Mouse (Mus musculus): ENCODE data around the gene Trhr2. TPM values are rescaled to one million over a fixed set of nuclear protein-coding genes. Genes with fewer than 3 reads are reported as not detected.

The Trhr2 gene
- polyA plus RNA-seq, 1 experiment from 2014 or later, result not detected

DNA sequence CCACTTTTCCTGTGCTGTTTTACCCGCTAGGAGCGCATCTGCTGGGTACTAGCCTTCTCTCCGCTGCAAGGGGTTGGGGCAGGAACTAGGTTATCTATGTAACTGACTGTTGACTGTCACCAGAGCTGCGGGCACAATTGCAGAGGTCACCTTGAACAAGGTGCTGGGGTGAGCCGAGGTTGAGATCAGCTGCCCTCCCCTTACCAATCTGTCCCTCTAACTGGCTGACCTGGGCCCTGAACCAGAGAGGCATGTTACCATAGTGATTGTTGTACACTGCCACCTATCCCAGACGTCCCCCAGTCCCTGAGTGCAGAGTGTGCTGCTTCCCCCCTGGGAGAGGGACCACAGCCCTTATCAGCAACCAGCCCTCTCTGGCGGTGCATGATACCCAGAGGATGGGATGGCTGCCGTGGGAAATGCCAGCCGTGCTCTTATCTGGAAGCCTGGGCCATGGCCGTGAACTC, 39.1 kb downstream of the Trhr2 start:
- H3K27me3 ChIP-seq (replicated peaks; ENCODE audit: control insufficient read depth, insufficient read depth, low read length), result no peaks in the 10 kb centered on the region
- H3K4me2 ChIP-seq (ENCODE audit: low read depth, low read length), result no peak overlapping the region
- no peaks in the 10 kb centered on the region for H3K36me3 ChIP-seq (ENCODE audit: control insufficient read depth, insufficient read depth, low read length)
- no peak overlapping the region for H3K27ac ChIP-seq (replicated peaks; ENCODE audit: low read depth, low read length)
- no peak for DNase-seq (ENCODE audit: low spot score)
- H3K9me3 ChIP-seq (ENCODE audit: control insufficient read depth, low read length), result no peaks in the 10 kb centered on the region
- H3K4me1 ChIP-seq (ENCODE audit: control insufficient read depth, insufficient read depth, low read length), result no peaks in the 10 kb centered on the region
- no peak overlapping the region for H3K4me3 ChIP-seq (ENCODE audit: low read depth, low read length)
- 65% methylated on average over 10 of the region's 10 CpGs for WGBS
- H3K9ac ChIP-seq (ENCODE audit: low read depth, low read length), result no peak overlapping the region
- no peak for ATAC-seq (ENCODE audit: low read depth)

DNA sequence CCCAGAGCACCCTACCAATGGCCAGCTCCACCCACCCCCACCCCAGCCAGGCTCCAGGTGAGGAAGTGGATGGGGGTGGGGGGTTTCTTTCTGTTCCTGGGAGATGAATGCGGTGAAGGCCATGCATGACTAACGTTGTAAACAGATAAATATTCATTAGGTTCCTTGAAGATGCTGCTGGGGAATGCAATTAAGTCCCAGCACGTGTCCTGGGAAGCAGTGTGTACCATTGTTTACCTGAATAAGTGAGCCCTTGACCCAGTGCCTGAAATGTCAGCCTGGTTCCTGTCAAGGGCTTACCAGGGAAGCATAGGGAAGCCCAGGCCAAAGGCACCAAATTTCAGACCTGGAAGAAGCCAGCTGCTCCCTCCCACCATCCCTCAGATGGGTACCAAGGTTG, 40.0 kb downstream of the Trhr2 start:
- H3K4me3 ChIP-seq (ENCODE audit: low read depth, low read length), result no peak overlapping the region
- H3K27me3 ChIP-seq (replicated peaks; ENCODE audit: control insufficient read depth, insufficient read depth, low read length), result no peaks in the 10 kb centered on the region
- 27% methylated on average over 3 of the region's 3 CpGs for WGBS

DNA sequence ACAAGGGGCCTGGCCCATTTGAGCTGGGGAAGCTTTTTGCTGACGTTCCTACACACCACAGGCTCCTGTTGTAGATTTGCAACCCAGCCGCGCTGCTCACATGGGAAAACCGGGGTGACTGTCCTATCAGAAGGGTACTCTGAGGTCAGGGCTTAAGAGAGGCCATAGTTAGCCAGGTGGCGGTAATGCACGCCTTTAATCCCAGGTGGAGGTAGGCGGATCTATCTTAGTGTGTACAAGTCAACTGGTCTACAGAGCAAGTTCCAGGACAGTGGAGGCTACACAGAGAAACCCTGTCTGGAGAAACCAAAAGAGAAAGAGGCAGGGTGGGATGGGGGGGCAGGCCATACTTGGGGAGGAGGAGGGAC, 40.9 kb downstream of the Trhr2 start:
- WGBS, result 64% methylated on average over 7 of the region's 7 CpGs
- H3K27ac ChIP-seq (replicated peaks; ENCODE audit: low read depth, low read length), result no peak overlapping the region
- no peak overlapping the region for H3K9ac ChIP-seq (ENCODE audit: low read depth, low read length)
- H3K9me3 ChIP-seq (ENCODE audit: control insufficient read depth, low read length), result no peaks in the 10 kb centered on the region
- H3K4me2 ChIP-seq (ENCODE audit: low read depth, low read length), result no peak overlapping the region
- DNase-seq (ENCODE audit: low spot score) (no peak), ATAC-seq (ENCODE audit: low read depth) (no peak)
- no peaks in the 10 kb centered on the region for H3K27me3 ChIP-seq (replicated peaks; ENCODE audit: control insufficient read depth, insufficient read depth, low read length)
- H3K4me1 ChIP-seq (ENCODE audit: control insufficient read depth, insufficient read depth, low read length), result no peaks in the 10 kb centered on the region
- H3K36me3 ChIP-seq (ENCODE audit: control insufficient read depth, insufficient read depth, low read length), result no peaks in the 10 kb centered on the region
- H3K4me3 ChIP-seq (ENCODE audit: low read depth, low read length), result no peak overlapping the region

More for the DNA sequence above, 40.0 kb downstream of the Trhr2 start:
- Histone ChIP-seq H3K9me3 (ENCODE audit: control insufficient read depth, low read length) (no peaks in the 10 kb centered on the region), H3K4me2 (ENCODE audit: low read depth, low read length) (no peak overlapping the region), H3K36me3 (ENCODE audit: control insufficient read depth, insufficient read depth, low read length) (no peaks in the 10 kb centered on the region), H3K4me1 (ENCODE audit: control insufficient read depth, insufficient read depth, low read length) (no peaks in the 10 kb centered on the region), H3K27ac (replicated peaks; ENCODE audit: low read depth, low read length) (no peak overlapping the region), H3K9ac (ENCODE audit: low read depth, low read length) (no peak overlapping the region)
- ATAC-seq (ENCODE audit: low read depth) (no peak), DNase-seq (ENCODE audit: low spot score) (no peak)

DNA sequence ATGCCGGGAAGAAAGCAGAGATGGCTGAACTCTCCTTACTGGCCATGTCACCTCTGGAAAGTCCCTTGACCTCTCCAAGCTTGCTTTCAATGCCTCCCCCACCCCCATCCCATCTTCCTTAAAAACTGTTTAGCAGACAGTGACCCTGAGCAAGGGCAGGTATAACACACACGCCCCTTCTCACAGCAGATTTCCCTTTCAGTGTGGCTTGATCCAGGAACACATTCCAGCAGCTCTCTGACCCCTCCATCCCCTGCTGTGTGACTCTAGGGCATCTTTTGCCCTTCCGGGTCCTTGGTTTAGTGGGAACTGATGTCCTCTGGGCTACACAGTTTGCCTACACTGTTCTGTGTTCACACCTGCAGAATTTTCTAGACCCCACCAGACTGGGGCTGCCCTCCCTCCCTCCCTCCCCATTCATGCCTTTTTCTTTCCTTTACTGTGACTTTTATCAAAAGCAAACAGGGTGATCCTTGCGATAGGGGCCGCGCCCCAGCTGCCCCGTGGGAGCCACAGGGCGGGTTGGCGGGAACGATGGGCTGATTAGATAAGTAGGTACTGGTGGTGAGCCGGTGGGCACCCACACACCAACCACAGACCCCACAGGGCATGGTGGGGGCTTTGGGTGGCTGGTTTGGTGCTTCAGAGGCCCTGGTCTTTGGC, 41.4 kb downstream of the Trhr2 start:
- Histone ChIP-seq H3K9ac (ENCODE audit: low read depth, low read length) (no peak overlapping the region), H3K36me3 (ENCODE audit: control insufficient read depth, insufficient read depth, low read length) (no peaks in the 10 kb centered on the region), H3K27ac (replicated peaks; ENCODE audit: low read depth, low read length) (no peak overlapping the region), H3K4me1 (ENCODE audit: control insufficient read depth, insufficient read depth, low read length) (no peaks in the 10 kb centered on the region), H3K4me2 (ENCODE audit: low read depth, low read length) (no peak overlapping the region), H3K9me3 (ENCODE audit: control insufficient read depth, low read length) (no peaks in the 10 kb centered on the region), H3K4me3 (ENCODE audit: low read depth, low read length) (no peak overlapping the region), H3K27me3 (replicated peaks; ENCODE audit: control insufficient read depth, insufficient read depth, low read length) (no peaks in the 10 kb centered on the region)
- 75% methylated on average over 11 of the region's 11 CpGs for WGBS
- ATAC-seq (ENCODE audit: low read depth) (no peak), DNase-seq (ENCODE audit: low spot score) (no peak)

DNA sequence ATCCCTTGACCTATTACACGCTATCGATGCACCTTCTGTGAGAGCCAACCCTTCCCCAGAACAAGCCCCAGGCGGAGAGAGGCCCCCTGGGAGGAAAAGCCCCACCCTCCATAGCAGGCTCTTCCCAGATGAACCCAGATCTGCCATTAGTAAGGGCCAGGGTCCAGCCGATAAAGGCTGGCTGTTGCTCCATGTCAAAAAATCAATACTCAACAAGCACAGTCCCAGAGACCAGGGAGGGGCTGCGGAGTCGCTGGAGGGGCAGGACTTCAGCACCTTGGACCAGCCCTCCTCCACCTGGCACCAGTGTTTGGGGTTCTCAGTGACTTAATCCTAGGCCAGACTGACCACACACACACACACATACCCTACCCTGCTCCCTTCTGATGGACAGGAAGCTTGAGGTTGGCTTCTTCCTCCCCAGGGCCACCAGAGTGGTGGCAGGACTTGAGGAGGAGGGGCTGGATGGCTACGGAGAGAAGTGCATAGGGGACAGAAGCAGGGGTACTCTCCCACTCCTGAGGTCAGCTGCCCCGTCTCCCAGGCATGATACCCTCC, 42.5 kb downstream of the Trhr2 start:
- Histone ChIP-seq H3K9me3 (ENCODE audit: control insufficient read depth, low read length) (no peaks in the 10 kb centered on the region), H3K9ac (ENCODE audit: low read depth, low read length) (no peak overlapping the region), H3K4me2 (ENCODE audit: low read depth, low read length) (no peak overlapping the region), H3K27ac (replicated peaks; ENCODE audit: low read depth, low read length) (no peak overlapping the region), H3K27me3 (replicated peaks; ENCODE audit: control insufficient read depth, insufficient read depth, low read length) (no peaks in the 10 kb centered on the region), H3K36me3 (ENCODE audit: control insufficient read depth, insufficient read depth, low read length) (no peaks in the 10 kb centered on the region), H3K4me3 (ENCODE audit: low read depth, low read length) (no peak overlapping the region), H3K4me1 (ENCODE audit: control insufficient read depth, insufficient read depth, low read length) (no peaks in the 10 kb centered on the region)
- DNase-seq (ENCODE audit: low spot score), result no peak
- no peak for ATAC-seq (ENCODE audit: low read depth)
- WGBS, result 36% methylated on average over 7 of the region's 8 CpGs

DNA sequence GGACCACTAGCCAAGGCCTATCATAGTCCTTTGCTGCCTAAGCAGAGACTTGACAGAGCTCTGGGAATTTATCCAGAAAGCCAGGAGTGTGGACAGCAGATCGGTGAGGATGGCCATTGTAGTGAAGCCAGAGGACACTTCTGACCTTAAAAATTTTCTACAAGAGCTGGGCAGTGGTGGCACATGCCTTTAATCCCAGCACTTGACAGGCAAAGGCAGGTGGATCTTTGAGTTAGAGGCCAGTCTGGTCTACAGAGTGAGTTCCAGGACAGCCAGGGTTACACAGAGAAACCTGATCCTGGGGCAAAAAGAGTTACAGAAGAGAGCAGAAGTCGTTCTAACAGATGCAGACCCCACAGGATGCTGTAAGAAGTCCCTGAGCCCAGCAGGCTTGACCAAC, 44.1 kb downstream of the Trhr2 start:
- H3K27ac ChIP-seq (replicated peaks; ENCODE audit: low read depth, low read length), result no peak overlapping the region
- H3K36me3 ChIP-seq (ENCODE audit: control insufficient read depth, insufficient read depth, low read length), result no peaks in the 10 kb centered on the region
- WGBS, result 40% methylated on average over 2 of the region's 2 CpGs
- H3K9ac ChIP-seq (ENCODE audit: low read depth, low read length), result no peak overlapping the region
- H3K4me3 ChIP-seq (ENCODE audit: low read depth, low read length), result no peak overlapping the region
- ATAC-seq (ENCODE audit: low read depth) (no peak; the same call in 1 of the 2 replicates), DNase-seq (ENCODE audit: low spot score) (no peak)
- H3K9me3 ChIP-seq (ENCODE audit: control insufficient read depth, low read length), result no peaks in the 10 kb centered on the region
- H3K27me3 ChIP-seq (replicated peaks; ENCODE audit: control insufficient read depth, insufficient read depth, low read length), result no peaks in the 10 kb centered on the region
- no peak overlapping the region for H3K4me2 ChIP-seq (ENCODE audit: low read depth, low read length)
- H3K4me1 ChIP-seq (ENCODE audit: control insufficient read depth, insufficient read depth, low read length), result no peaks in the 10 kb centered on the region

DNA sequence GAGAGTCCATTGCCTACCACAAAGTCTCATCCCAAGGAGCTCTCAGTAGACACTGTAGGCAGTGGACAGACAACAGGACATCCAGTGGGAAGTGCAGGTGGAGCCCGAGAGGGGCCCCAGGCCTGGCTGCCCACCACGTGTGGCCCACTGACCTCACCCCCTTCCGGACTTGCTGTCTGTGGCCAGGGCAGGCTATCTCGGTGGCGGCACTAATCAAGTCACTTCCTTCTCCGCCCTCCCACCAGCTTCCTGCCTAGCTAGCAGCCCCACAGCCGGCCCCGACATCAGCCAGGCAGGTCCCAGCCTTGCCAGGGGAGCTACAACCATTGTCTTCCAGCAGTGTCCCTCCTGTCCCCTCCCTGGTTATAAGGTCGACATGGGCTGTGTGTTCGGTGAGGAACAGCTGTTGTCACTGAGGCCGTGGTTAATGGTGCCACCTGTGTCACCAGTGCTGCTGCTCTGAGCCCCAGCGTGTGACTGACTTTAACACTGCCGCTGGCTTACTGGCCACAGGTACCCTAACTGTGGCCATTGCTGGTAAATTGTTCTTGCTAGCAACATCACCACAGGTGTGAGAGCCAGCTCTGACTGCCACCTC, 45.5 kb downstream of the Trhr2 start:
- Histone ChIP-seq H3K4me2 (ENCODE audit: low read depth, low read length) (no peak overlapping the region), H3K36me3 (ENCODE audit: control insufficient read depth, insufficient read depth, low read length) (no peaks in the 10 kb centered on the region), H3K9ac (ENCODE audit: low read depth, low read length) (no peak overlapping the region), H3K4me1 (ENCODE audit: control insufficient read depth, insufficient read depth, low read length) (no peaks in the 10 kb centered on the region), H3K4me3 (ENCODE audit: low read depth, low read length) (no peak overlapping the region), H3K27ac (replicated peaks; ENCODE audit: low read depth, low read length) (no peak overlapping the region), H3K27me3 (replicated peaks; ENCODE audit: control insufficient read depth, insufficient read depth, low read length) (no peaks in the 10 kb centered on the region), H3K9me3 (ENCODE audit: control insufficient read depth, low read length) (no peaks in the 10 kb centered on the region)
- DNase-seq (ENCODE audit: low spot score), result no peak
- no peak for ATAC-seq (ENCODE audit: low read depth)
- 48% methylated on average over 9 of the region's 13 CpGs for WGBS

DNA sequence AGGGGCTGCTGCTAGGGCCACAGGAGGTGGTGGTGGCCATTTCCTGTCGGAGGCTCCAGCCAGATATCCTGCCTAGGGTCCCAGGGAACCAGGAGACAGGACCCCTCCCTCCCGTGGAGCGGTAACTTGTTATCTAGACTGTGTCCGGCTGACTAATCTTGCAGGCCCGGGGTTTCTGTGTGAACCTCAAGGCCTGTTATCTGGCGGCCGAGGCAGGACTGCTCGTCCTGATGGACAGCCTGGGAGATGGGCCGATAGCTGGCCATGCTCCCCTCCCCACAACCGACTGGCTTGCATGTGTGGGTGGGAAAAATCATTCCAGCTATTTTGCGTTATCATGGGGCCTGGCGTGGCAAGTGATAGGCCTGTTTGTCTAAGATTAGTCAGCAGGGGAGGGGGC, 47.2 kb downstream of the Trhr2 start:
- Histone ChIP-seq H3K4me2 (ENCODE audit: low read depth, low read length) (no peak overlapping the region), H3K4me1 (ENCODE audit: control insufficient read depth, insufficient read depth, low read length) (no peaks in the 10 kb centered on the region), H3K27ac (replicated peaks; ENCODE audit: low read depth, low read length) (no peak overlapping the region), H3K27me3 (replicated peaks; ENCODE audit: control insufficient read depth, insufficient read depth, low read length) (no peaks in the 10 kb centered on the region), H3K4me3 (ENCODE audit: low read depth, low read length) (no peak overlapping the region), H3K9ac (ENCODE audit: low read depth, low read length) (no peak overlapping the region), H3K36me3 (ENCODE audit: control insufficient read depth, insufficient read depth, low read length) (0 out of 2 replicates have a peak, but pooled peaks cover 3% of the 10 kb centered on the region), H3K9me3 (ENCODE audit: control insufficient read depth, low read length) (no peaks in the 10 kb centered on the region)
- ATAC-seq (ENCODE audit: low read depth), result no peak
- 70% methylated on average over 12 of the region's 12 CpGs for WGBS
- DNase-seq (ENCODE audit: low spot score), result no peak

DNA sequence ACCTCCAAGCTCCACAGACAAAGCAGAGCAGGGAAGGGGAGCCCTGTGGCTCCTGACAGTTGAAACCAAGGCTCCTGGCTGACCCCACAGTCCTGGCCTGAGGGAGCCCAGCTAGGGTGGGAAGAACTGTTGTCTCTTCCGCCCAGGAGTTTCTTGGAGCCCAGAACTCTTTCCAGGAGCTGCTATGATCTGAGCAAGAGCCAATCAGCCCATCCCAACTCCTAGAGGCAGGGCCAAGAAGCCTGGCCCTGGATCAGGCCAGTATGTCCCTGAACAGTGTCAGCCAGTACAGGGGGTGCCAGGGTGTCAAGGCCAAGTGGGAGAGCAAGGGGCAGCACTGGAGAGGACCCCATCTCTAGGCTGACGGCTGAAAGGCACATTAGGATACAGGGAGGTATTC, 48.0 kb downstream of the Trhr2 start:
- Histone ChIP-seq H3K4me2 (ENCODE audit: low read depth, low read length) (no peak overlapping the region), H3K9me3 (ENCODE audit: control insufficient read depth, low read length) (no peaks in the 10 kb centered on the region), H3K27ac (replicated peaks; ENCODE audit: low read depth, low read length) (no peak overlapping the region), H3K4me1 (ENCODE audit: control insufficient read depth, insufficient read depth, low read length) (no peaks in the 10 kb centered on the region), H3K4me3 (ENCODE audit: low read depth, low read length) (no peak overlapping the region), H3K27me3 (replicated peaks; ENCODE audit: control insufficient read depth, insufficient read depth, low read length) (no peaks in the 10 kb centered on the region), H3K9ac (ENCODE audit: low read depth, low read length) (no peak overlapping the region), H3K36me3 (ENCODE audit: control insufficient read depth, insufficient read depth, low read length) (0 out of 2 replicates have a peak, but pooled peaks cover 3% of the 10 kb centered on the region)
- 67% methylated on average over 2 of the region's 2 CpGs for WGBS
- DNase-seq (ENCODE audit: low spot score), result no peak
- ATAC-seq (ENCODE audit: low read depth), result no peak
